Mouse (Mus musculus) embryonic facial prominence, embryonic 12.5 days (tissue): Measurements from ENCODE around the gene Fbxw15. TPM values are rescaled to one million over a fixed set of nuclear protein-coding genes. Genes with fewer than 3 reads are reported as not detected.

ENCODE experiments used
- polyA plus RNA-seq: library from polyadenylated mRNA; unstranded; fragments of >200 nt; fragmentation: Nextera tagmentation; extraction: Ambion mirVana; gene quantifications from 2 replicates; pipeline ENCODE4 v1.2.1, GENCODE M21; 2016

Fbxw15 gene
- polyA plus RNA-seq, 1 experiment from 2014 or later: not detected

Other genes starting within 250 kb of the Fbxw15 start
- not detected in 2 replicates for gene Fbxw28, start 228.6 kb downstream of the Fbxw15 start, polyA plus RNA-seq
- not detected in 2 replicates for gene Fbxw22, start 164.0 kb downstream of the Fbxw15 start, polyA plus RNA-seq
- not detected in 2 replicates for gene Fbxw16, start 119.1 kb downstream of the Fbxw15 start, polyA plus RNA-seq
- not detected in 2 replicates for gene Fbxw19, start 72.4 kb downstream of the Fbxw15 start, polyA plus RNA-seq
- not detected in 2 replicates for gene Fbxw24, start 57.8 kb upstream of the Fbxw15 start, polyA plus RNA-seq
- gene Fbxw25, start 96.4 kb upstream of the Fbxw15 start, polyA plus RNA-seq: not detected in 2 replicates
- 0.14 TPM in 1 of 2 replicates, not detected in the other for gene Fbxw18, start 134.4 kb upstream of the Fbxw15 start, polyA plus RNA-seq
- gene Fbxw26, start 177.8 kb upstream of the Fbxw15 start, polyA plus RNA-seq: not detected in 2 replicates
- not detected in 2 replicates for gene Fbxw27, start 222.4 kb upstream of the Fbxw15 start, polyA plus RNA-seq
- gene Spink8, start 244.0 kb upstream of the Fbxw15 start, polyA plus RNA-seq: not detected in 2 replicates